Mouse (Mus musculus): ENCODE measurements around the gene Nat9.

Nat9 gene

DNA sequence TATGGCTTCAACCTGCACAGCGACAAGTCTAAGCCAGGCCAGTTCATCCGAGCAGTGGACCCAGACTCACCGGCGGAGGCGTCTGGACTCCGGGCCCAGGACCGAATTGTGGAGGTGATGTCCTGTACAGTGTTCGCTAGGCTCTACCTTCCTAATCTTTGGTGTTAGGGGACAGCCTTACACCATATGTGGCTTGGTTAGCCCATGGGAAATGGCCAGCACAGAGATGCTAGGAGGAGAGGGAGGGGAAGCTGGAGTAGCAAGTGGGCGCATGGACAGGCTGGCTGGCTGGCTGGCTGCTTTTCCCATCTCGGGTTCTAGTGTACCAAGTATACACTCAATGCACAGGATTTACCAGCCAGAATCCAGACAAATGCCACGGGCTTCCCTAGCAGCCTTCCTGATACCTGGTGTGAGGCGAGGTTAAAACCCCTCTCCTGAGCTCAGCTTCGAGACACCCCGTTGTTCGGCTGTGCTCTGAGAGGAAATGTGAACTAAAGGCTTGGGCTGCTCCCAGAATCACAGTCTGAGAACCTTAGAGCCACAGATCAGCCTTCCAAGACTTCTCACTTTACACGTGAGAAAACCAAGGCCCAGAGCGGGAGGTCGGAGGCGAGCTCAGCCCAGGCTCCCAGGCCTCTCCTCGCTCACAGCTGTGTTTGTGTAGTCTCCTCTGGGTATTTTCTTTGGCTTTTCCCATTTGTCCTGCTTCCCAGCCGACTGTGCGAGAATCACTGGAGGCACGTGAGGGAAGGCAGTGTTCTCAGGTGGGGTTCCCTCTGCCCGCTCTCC, 11.1 kb downstream of the Nat9 start:
- no peak for DNase-seq (ENCODE audit: low spot score)

GRCm38 (mm10) chr11:115173549-115174339, 13.9 kb downstream of the Nat9 start:
- DNase-seq (ENCODE audit: low spot score): no peak

DNA sequence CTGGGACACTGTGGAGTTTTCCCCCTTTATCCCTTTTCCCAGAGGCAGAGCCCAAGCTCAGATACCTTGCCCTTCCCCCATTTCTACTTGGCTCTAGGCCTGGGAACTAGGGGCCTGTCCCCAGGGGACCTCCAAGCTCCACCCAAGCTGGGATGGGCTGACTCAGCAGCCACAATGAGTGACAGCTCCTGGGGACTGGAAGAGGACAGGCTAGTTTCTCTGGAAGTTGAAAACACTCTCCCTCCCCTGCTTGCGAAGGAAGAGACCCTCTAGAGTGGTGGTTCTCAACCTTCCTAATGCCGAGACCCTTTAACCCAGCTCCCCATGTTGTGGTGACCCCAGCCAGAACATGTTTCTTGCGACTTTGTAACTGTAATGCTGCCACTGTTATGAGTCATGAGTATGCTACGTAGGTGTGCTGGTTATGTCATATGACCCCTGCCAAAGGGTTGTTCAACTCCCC, 14.8 kb downstream of the Nat9 start:
- peak; percentile 76 for DNase-seq (ENCODE audit: low spot score)

GRCm38 (mm10) chr11:115171125-115171524, 16.5 kb downstream of the Nat9 start:
- DNase-seq (ENCODE audit: low spot score): peak; percentile 53

GRCm38 (mm10) chr11:115169430-115169829, 18.2 kb downstream of the Nat9 start:
- no peak for DNase-seq (ENCODE audit: low spot score)

DNA sequence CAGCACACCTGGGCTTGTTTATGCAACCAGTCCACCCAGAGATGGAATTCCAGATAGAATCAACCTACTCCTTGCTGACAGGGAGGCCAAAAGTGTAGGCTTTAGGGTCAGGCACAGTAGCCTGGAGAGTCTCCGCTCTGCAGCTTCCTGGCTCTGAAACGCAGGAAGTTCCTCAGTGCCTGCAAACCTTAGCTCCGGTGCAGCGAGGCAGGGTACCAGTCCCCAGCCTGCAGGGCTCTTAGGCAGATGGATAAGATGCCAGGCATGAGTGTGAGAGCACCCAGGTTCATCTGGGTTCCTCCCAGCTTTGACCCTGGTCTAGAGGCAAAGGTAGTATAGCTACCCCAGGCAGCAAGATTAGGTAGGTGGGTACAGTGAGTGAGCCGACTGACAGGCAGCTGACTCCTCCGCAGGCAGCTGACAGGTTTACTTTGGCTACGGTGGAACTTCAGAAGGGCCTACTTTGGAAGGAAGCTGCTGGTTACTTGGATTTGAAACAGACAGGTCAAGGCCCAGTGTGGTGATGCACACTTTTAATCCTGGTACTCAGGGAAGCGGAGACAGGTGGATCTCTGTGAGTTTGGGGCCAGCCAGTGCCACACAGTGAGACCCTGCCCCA, 19.9 kb downstream of the Nat9 start:
- no peak for DNase-seq (ENCODE audit: low spot score)

GRCm38 (mm10) chr11:115166776-115167175, 20.9 kb downstream of the Nat9 start:
- DNase-seq (ENCODE audit: low spot score): no peak

DNA sequence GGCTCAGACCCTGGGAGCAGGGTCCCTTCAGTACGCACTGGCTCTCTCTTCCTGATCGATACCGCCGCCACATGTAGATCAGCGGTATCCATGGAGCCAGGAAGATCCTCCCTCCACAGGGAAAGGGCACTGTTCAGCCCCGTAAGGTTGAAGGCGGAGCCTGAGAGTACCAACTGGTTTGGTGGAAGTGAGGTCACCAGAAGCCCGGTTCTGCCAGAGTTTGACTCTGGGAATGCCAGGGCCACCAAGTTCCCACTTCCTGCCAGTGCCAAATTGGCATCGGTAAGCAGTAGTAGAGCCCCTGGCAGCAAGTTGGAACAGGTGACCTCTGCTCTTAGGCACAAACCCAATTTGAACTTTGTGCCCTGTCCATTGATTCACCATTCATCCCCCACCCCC, 22.7 kb downstream of the Nat9 start:
- peak; percentile 62 for DNase-seq (ENCODE audit: low spot score)

DNA sequence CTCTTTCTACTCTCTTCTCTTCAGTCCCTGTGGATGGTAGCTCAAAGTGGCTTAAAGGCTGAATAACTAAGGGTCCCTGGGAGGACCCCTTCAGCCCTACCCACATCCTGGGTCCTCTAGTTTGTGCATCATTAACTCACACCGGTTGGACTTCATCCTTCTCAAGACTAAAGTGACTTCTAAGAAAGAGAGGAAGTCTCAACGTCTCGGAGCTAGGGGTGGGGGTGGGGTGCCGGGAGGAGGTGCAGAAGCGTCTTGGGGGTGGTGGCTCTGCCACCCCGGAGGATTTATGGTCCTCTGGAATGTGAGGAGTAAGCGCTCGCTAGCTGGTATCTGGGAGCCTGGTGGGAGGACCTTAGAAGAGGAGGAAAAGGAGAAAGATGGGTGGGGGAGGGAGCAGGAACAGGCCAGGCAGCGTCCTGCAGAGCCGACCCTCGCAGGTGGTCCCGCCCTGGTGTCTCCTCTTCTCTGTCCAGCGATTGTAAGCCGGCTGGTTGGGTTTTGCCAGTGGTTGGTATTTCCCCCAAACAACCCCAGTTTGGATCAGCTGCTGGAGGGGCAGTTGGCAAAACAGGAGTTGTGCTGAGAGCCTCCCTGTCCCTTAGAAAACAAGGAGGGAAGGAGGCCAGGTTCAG, 23.2 kb downstream of the Nat9 start:
- no peak for DNase-seq (ENCODE audit: low spot score)

DNA sequence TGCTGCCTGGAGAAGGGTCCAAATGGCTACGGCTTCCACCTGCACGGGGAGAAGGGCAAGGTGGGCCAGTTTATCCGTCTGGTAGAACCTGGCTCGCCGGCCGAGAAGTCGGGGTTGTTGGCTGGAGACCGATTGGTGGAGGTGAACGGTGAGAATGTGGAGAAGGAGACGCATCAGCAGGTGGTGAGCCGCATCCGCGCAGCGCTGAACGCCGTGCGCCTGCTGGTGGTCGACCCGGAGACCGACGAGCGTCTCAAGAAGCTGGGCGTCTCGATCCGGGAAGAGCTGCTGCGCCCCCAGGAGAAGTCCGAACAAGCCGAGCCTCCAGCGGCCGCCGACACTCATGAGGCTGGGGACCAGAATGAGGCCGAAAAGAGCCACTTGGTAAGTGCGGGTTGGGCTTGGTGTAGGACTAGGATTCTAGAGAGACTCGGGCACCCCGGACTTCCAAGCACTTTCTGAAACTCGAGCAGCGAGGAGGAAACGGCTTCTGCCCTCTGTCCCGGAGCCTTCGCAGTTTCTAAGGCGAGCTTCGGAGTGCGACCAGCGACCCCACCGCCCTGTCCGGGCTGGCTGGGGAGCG, 24.0 kb downstream of the Nat9 start:
- peak; percentile 58 for DNase-seq (ENCODE audit: low spot score)

DNA sequence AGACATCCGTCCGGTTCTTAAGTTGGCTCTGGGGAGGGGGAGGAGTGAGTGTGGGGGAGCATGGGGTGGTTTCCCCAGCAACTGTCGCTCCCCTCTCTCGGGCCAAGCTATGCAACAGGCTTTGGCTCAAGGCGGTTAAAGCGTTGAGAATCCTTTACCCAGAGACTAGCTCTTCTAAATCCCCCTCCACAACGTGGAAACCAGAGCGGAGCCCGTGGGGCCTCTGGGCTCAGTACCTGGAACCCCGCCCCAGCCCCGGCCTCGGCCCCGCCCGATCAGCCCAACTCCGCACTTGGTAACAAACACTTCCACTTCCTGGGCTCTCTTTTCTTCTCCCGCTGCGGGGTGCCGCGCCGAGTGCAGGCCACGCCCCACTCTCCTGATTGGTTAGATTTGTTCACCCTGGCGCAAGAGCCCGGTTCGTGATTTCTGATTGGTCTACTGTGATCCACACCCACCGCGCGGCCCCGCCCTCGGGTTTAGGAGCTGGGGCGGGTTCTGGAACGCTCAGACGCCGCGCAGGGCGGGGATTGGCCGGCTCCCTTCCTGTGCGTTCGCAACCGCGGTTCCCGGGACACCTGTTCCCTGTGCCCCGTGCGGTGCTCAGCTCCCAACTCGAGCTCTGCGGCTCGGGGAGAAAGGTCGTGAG, 24.7 kb downstream of the Nat9 start, which contains the start of gene Slc9a3r1:
Slc9a3r1 (plus strand) TSS at position 510 of the 649 bp plus-strand sequence.
- DNase-seq (ENCODE audit: low spot score): peak; percentile 97

GRCm38 (mm10) chr11:115162205-115162601, 25.5 kb downstream of the Nat9 start:
- no peak for DNase-seq (ENCODE audit: low spot score)

GRCm38 (mm10) chr11:115161578-115162204, 26.0 kb downstream of the Nat9 start:
- DNase-seq (ENCODE audit: low spot score): no peak

DNA sequence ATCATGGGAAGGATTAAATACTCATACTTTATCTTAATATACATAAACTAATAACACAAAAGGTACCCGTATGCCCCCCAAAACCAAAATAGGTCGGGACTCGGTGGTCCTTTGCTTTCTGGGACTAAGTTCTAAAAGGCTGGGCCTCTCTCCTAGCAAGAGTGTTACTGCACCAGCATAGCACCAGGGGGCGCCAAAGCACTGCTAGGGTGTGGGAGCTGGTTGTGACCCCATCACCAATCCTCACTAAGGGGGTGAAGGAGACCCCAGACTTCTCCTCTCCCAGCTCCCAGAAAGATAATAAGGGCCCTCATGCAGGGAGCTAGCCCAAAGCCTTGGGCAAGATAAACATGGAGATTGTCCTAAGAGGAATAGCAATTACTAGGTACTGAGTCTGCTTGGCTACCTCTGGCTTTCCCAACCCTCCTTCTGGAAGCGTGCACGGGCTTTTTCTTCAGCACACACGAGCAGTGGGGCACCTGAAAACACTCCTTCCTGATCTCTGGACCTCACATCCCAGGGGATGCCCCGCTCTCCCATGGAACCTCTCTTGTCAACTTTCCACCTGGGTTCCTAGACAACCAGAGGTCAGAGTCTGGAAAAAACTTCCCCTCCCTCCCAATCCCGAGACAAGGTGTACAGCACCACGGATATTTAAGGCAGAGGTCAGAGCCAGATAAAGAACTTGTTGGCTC, 26.6 kb downstream of the Nat9 start:
- peak; percentile 67 for DNase-seq (ENCODE audit: low spot score)

GRCm38 (mm10) chr11:115160016-115160797, 27.5 kb downstream of the Nat9 start:
- peak; percentile 73 for DNase-seq (ENCODE audit: low spot score)

- no peak for DNase-seq (ENCODE audit: low spot score)
Measured at GRCm38 (mm10) chr11:115157933-115158719, 29.5 kb downstream of the Nat9 start.

DNA sequence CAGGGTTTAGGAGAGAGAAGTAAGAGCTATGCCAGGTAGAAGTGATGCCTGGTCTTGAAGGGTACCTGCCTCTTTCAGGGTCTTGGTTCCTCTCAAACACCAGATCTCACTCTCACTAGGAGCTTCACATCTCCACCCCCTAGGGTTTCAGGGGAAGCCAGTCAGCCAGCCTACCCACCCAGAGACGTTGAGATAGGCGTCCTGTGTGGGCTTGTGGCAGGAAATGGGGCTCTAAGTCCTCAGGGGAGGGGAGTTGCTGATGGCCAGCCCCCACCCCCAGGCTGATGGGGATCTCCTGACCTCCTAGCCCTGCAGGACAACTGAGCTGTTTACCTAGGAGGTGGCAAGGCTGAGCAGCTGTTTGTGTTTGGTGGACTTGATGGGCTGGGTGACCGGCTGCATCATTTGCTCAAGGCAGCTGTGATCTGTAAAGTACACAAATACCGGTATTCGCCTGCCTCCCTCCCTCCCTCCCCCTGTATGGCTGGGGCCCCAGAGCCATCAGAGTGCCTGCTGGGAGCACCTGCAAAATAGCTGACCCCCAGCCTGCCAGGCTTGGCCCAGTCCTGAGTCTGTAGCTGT, 32.5 kb downstream of the Nat9 start:
- no peak for DNase-seq (ENCODE audit: low spot score)

DNA sequence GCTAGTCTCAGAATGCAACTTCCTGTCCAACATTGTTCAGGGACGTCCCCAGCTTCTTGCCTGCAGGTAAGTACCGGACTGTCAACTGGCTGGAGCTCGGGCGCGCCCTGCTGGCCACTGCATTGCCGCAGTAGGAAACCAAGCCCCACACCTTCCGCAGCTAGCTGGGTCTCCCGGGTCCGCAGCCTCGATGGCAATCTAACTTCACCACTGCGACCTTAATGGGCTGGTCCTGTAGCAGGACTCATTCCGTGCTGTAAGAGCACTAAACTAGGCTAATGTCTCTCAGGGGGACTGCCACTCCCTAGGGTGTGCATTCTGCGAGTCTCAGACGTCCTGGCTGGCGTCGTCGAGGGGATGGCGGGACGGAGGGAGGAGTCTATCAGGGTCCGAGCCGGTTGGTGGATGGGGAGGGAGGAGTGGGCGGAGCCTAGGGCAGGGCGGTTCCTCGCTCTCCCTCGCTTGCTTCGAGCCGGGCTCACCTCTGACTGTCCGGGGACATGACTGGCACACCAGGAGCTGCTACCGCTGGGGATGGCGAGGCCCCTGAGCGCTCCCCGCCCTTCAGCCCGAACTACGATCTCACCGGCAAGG, 33.9 kb downstream of the Nat9 start:
- peak; percentile 74 for DNase-seq (ENCODE audit: low spot score)
